Mouse (Mus musculus): ENCODE data around the gene Rps3a1. TPM values are rescaled to one million over a fixed set of nuclear protein-coding genes. Genes with fewer than 3 reads are reported as not detected.
"Not testable (repeated sequence)": the region's sequence is repeated elsewhere in the genome, so short reads cannot be mapped to it uniquely, and the experiment has no call there.

Rps3a1 gene
- polyA plus RNA-seq, 2 experiments: 946 to 1,025 TPM

- Histone ChIP-seq H3K27ac (peak overlapping the region; percentile 98), H3K4me2 (ENCODE audit: low read depth) (peak overlapping the region; percentile 72), H3K9me3 (ENCODE audit: control insufficient read depth, low read length) (no peaks in the 10 kb centered on the region), H3K4me1 (replicated peaks; ENCODE audit: control insufficient read depth in 2 of 2, insufficient read depth in 2 of 2, low read length in 1 of 2) (peaks cover 35 to 45% of the 10 kb centered on the region in 2 experiments), H3K9ac (replicated peaks) (peak overlapping the region; percentile 55), H3K27me3 (ENCODE audit: control insufficient read depth, insufficient read depth, low read length) (no peaks in the 10 kb centered on the region), H3K4me3 (ENCODE audit: insufficient read depth in 1 of 2, low read depth in 2 of 2, low read length in 2 of 2) (no peak overlapping the region; a peak in 1 of 4 replicates), H3K36me3 (replicated peaks; ENCODE audit: control insufficient read depth, insufficient read depth, low read depth) (no peaks in the 10 kb centered on the region)
- peak; percentile 97 for ATAC-seq (ENCODE audit: insufficient read depth)
- TF ChIP-seq CTCF (IDR thresholded peaks at IDR 0.05; ENCODE audit: low read depth) (no peak), EP300 (IDR thresholded peaks at IDR 0.05; ENCODE audit: low read depth) (peak; percentile 83)
- DNase-seq (ENCODE audit: low read depth in 3 of 3, low spot score in 3 of 3): peak; percentile 77 to 83 (median 83)
- WGBS (ENCODE audit: insufficient replicate concordance): 31% methylated on average over 4 of the region's 4 CpGs
Measured at GRCm38 (mm10) chr3:86108576-86108975, 33.9 kb downstream of the Rps3a1 start.

GRCm38 (mm10) chr3:86107637-86108539, 34.6 kb downstream of the Rps3a1 start:
- ATAC-seq (ENCODE audit: insufficient read depth): peak; percentile 63
- no peaks in the 10 kb centered on the region for H3K27me3 ChIP-seq (ENCODE audit: control insufficient read depth, insufficient read depth, low read length)
- peak overlapping the region; percentile 98 for H3K27ac ChIP-seq
- H3K4me1 ChIP-seq (replicated peaks; ENCODE audit: control insufficient read depth in 2 of 2, insufficient read depth in 2 of 2, low read length in 1 of 2): peaks cover 35 to 45% of the 10 kb centered on the region in 2 experiments
- peak overlapping the region; percentile 72 for H3K4me2 ChIP-seq (ENCODE audit: low read depth)
- H3K9me3 ChIP-seq (ENCODE audit: control insufficient read depth, low read length): no peaks in the 10 kb centered on the region
- 81% methylated on average over 8 of the region's 8 CpGs for WGBS (ENCODE audit: insufficient replicate concordance)
- DNase-seq (ENCODE audit: low read depth in 3 of 3, low spot score in 3 of 3): no peak
- TF ChIP-seq EP300 (IDR thresholded peaks at IDR 0.05; ENCODE audit: low read depth): no peak
- no peak for TF ChIP-seq CTCF (IDR thresholded peaks at IDR 0.05; ENCODE audit: low read depth)
- H3K36me3 ChIP-seq (replicated peaks; ENCODE audit: control insufficient read depth, insufficient read depth, low read depth): no peaks in the 10 kb centered on the region
- H3K9ac ChIP-seq (replicated peaks): peak overlapping the region; percentile 46
- no peak overlapping the region; a peak in 1 of 4 replicates for H3K4me3 ChIP-seq (ENCODE audit: insufficient read depth in 1 of 2, low read depth in 2 of 2, low read length in 2 of 2)

DNA sequence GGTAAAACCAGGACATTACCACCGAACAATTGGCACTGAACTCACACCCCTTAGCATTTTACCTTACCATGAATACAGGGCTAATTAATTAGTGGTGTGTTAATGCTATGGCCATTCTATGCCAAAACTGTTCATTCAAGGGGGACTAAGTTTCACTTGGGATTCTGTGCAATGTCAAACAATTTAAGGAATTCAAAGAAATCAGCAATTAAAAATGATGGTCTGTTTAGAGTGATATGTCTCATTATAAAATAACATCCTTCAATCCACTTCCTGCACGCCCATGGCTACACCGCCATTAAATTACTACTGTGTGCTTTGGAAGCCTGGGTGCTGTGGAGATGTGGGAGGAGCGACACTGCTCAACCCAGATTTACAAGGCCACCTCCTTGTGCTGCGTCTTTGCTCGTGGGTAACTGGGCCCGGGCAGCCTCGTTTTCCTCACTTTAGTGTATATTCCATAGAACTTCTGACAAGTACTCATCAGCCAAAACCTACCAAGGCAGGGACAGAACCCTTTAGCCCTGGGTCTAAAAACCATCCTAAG, 36.3 kb downstream of the Rps3a1 start:
- TF ChIP-seq CTCF (IDR thresholded peaks at IDR 0.05; ENCODE audit: low read depth): no peak
- H3K9ac ChIP-seq (replicated peaks): no peak overlapping the region
- WGBS (ENCODE audit: insufficient replicate concordance): 90% methylated on average over 8 of the region's 8 CpGs
- DNase-seq (ENCODE audit: low read depth in 3 of 3, low spot score in 3 of 3) (no peak), ATAC-seq (ENCODE audit: insufficient read depth) (no peak)
- no peaks in the 10 kb centered on the region for H3K9me3 ChIP-seq (ENCODE audit: control insufficient read depth, low read length)
- no peak overlapping the region for H3K27ac ChIP-seq
- no peaks in the 10 kb centered on the region for H3K36me3 ChIP-seq (replicated peaks; ENCODE audit: control insufficient read depth, insufficient read depth, low read depth)
- H3K4me2 ChIP-seq (ENCODE audit: low read depth): no peak overlapping the region
- H3K4me3 ChIP-seq (ENCODE audit: insufficient read depth in 1 of 2, low read depth in 2 of 2, low read length in 2 of 2): no peak overlapping the region
- no peaks in the 10 kb centered on the region for H3K27me3 ChIP-seq (ENCODE audit: control insufficient read depth, insufficient read depth, low read length)
- peaks cover 32 to 39% of the 10 kb centered on the region in 2 experiments for H3K4me1 ChIP-seq (replicated peaks; ENCODE audit: control insufficient read depth in 2 of 2, insufficient read depth in 2 of 2, low read length in 1 of 2)

DNA sequence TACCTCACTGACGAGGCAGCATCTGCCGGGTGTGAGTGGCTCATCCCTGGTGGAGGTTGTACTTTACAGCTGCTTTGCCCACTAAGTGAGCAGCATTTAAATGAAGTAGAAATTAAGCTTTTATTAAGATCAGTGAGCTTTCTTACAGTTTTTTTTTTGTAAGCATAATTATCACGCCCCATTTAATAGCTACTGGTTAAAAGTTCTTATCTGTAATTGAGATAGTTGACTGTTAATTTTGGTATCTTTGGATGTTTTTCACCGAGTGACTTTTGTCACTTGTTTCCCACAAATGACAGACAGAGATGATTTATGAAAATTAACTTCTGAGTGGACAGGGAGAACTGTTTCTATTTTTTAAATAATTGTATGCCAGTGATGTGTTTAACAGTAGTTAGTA, 37.6 kb downstream of the Rps3a1 start:
- no peak overlapping the region for H3K9ac ChIP-seq (replicated peaks)
- no peaks in the 10 kb centered on the region for H3K9me3 ChIP-seq (ENCODE audit: control insufficient read depth, low read length)
- no peak for ATAC-seq (ENCODE audit: insufficient read depth)
- no peak overlapping the region for H3K4me2 ChIP-seq (ENCODE audit: low read depth)
- no peak for DNase-seq (ENCODE audit: low read depth in 3 of 3, low spot score in 3 of 3)
- no peak overlapping the region for H3K27ac ChIP-seq
- H3K4me1 ChIP-seq (replicated peaks; ENCODE audit: control insufficient read depth in 2 of 2, insufficient read depth in 2 of 2, low read length in 1 of 2): peaks cover 25 to 35% of the 10 kb centered on the region in 2 experiments
- no peaks in the 10 kb centered on the region for H3K36me3 ChIP-seq (replicated peaks; ENCODE audit: control insufficient read depth, insufficient read depth, low read depth)
- no peak overlapping the region for H3K4me3 ChIP-seq (ENCODE audit: insufficient read depth in 1 of 2, low read depth in 2 of 2, low read length in 2 of 2)
- no peaks in the 10 kb centered on the region for H3K27me3 ChIP-seq (ENCODE audit: control insufficient read depth, insufficient read depth, low read length)
- TF ChIP-seq EP300 (IDR thresholded peaks at IDR 0.05; ENCODE audit: low read depth) (no peak), CTCF (IDR thresholded peaks at IDR 0.05; ENCODE audit: low read depth) (no peak)
- 60% methylated on average over 4 of the region's 4 CpGs for WGBS (ENCODE audit: insufficient replicate concordance)

DNA sequence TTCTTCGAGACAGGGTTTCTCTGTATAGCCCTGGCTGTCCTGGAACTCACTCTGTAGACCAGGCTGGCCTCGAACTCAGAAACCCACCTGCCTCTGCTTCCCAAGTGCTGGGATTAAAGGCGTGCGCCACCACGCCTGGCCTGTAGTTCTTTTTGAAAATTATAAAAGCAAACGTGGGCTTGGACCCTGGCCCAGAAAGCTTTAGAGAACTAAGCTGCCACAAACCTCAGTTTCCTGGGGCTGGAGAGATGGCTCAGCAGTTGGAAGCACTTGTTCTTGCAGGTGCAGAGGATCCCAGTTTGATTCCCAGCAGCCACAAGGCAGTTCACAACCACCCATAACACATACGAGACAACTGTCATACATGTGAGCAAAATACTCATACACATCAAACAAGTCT, 38.1 kb downstream of the Rps3a1 start:
- H3K36me3 ChIP-seq (replicated peaks; ENCODE audit: control insufficient read depth, insufficient read depth, low read depth); H3K4me2 ChIP-seq (ENCODE audit: low read depth); H3K27ac ChIP-seq; H3K27me3 ChIP-seq (ENCODE audit: control insufficient read depth, insufficient read depth, low read length); H3K4me3 ChIP-seq (ENCODE audit: insufficient read depth in 1 of 2, low read depth in 2 of 2, low read length in 2 of 2); H3K9me3 ChIP-seq (ENCODE audit: control insufficient read depth, low read length); DNase-seq (ENCODE audit: low read depth in 3 of 3, low spot score in 3 of 3); H3K9ac ChIP-seq (replicated peaks); ATAC-seq (ENCODE audit: insufficient read depth): not testable (repeated sequence)
- WGBS (ENCODE audit: insufficient replicate concordance): 70% methylated on average over 7 of the region's 7 CpGs
- H3K4me1 ChIP-seq (replicated peaks; ENCODE audit: control insufficient read depth in 2 of 2, insufficient read depth in 2 of 2, low read length in 1 of 2): peaks cover 20 to 30% of the 10 kb centered on the region in 2 experiments

All from liver, embryonic 14.5 days (tissue).